Mouse (Mus musculus) heart, embryonic 16.5 days (tissue): ENCODE results near the gene Fam227b. TPM values are rescaled to one million over a fixed set of nuclear protein-coding genes. Genes with fewer than 3 reads are reported as not detected.

ENCODE experiments used
- ATAC-seq: fragments of 200-750 bp; cut with Nextera tagmentation; replicated peaks from 2 replicates; pipeline ENCODE4 v1.8.0; 2017; ENCODE audit warnings: moderate number of reproducible peaks; ENCODE audit not compliant: insufficient read depth, low FRiP score; ENCODE audit errors: extremely low read depth
- H3K27ac ChIP-seq: fragments of 300-500 bp; sonication (generic); 2 replicates; pipeline ENCODE4 v1.5.1; 2014; ENCODE audit warnings: mild to moderate bottlenecking, low read length, control low read depth, moderate library complexity
- H3K27me3 ChIP-seq: fragments of 300-500 bp; sonication (generic); 2 replicates; pipeline ENCODE4 v1.6.1; 2014; ENCODE audit warnings: low read length, mixed read lengths; ENCODE audit not compliant: control insufficient read depth, insufficient read depth
- H3K36me3 ChIP-seq: fragments of 300-500 bp; sonication (generic); 2 replicates; pipeline ENCODE4 v1.6.1; 2014; ENCODE audit not compliant: control insufficient read depth, insufficient read depth
- H3K4me1 ChIP-seq: fragments of 300-500 bp; sonication (generic); 2 replicates; pipeline ENCODE4 v1.6.1; 2014; ENCODE audit warnings: low read length, mixed read lengths; ENCODE audit not compliant: control insufficient read depth, insufficient read depth
- H3K4me2 ChIP-seq: fragments of 300-500 bp; sonication (generic); 2 replicates; pipeline ENCODE4 v1.6.1; 2014; ENCODE audit warnings: low read depth, mild to moderate bottlenecking, control low read depth, low read length
- H3K4me3 ChIP-seq: fragments of 300-500 bp; sonication (generic); 2 replicates; pipeline ENCODE4 v1.5.1; 2014; ENCODE audit warnings: mild to moderate bottlenecking, control low read depth, low read length
- H3K9ac ChIP-seq: fragments of 300-500 bp; sonication (generic); 2 replicates; pipeline ENCODE4 v1.6.1; 2014; ENCODE audit warnings: low read length, control low read depth
- H3K9me3 ChIP-seq: fragments of 300-500 bp; sonication (generic); replicated peaks from 2 replicates; pipeline ENCODE4 v1.6.1; 2016; ENCODE audit warnings: low read length; ENCODE audit not compliant: control insufficient read depth
- WGBS: fragments of 180-500 bp; shearing (Covaris S2); extraction: QIAGEN DNeasy Blood & Tissue Kit; methylation state at CpG from one replicate; pipeline ENCODE4 v1.1.7; 2014; 5-methylcytosine and 5-hydroxymethylcytosine counted together
- polyA plus RNA-seq: library from polyadenylated mRNA; unstranded; fragments of >200 nt; fragmentation: Nextera tagmentation; extraction: Ambion mirVana; gene quantifications from 2 replicates; pipeline ENCODE4 v1.2.1, GENCODE M21; 2015

Fam227b gene
- polyA plus RNA-seq: not detected in 2 replicates

GRCm38 (mm10) chr2:126151855-126152571, at the start of gene Fam227b, which contains the start of gene Dtwd1:
Gene Fam227b, minus strand, starts transcription at chr2:126152004.
Gene Dtwd1, plus strand, starts transcription at chr2:126152141.
- Histone ChIP-seq H3K27ac (peak within 1 kb of the TSS; percentile 95), H3K9me3 (no peaks in the 10 kb centered on the region), H3K4me1 (no peaks in the 10 kb centered on the region), H3K27me3 (no peaks in the 10 kb centered on the region), H3K4me2 (peak within 1 kb of the TSS; percentile 67), H3K4me3 (peak within 1 kb of the TSS; percentile 85), H3K36me3 (peaks cover 12% of the 10 kb centered on the region), H3K9ac (peak within 1 kb of the TSS; percentile 98)
- ATAC-seq: peak; percentile 99
- WGBS: under 1% methylated on average over 57 of the region's 57 CpGs

DNA sequence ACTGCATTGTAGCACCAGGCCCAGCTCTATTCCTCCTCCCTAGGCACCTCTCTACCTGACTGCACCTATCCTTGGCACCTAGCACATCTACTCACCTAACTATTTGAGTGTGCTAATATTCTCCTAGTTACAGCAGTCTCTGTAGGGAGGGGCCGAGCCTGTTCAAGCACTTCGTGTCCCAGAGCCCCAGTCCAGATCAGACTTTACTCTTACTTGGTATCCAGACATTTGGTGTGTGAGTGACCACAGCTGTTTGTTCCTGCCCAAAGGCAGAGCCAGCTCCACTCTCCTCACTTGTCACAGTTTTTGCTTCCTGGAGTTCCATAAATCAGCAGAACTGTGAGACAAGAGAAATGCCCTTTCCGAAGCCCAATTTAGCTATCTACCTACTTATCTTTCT, 47.2 kb upstream of the Fam227b start:
- no peak overlapping the region for H3K4me3 ChIP-seq
- H3K27ac ChIP-seq: no peak overlapping the region
- 74% methylated on average over 3 of the region's 3 CpGs for WGBS
- H3K9me3 ChIP-seq: peaks cover 3% of the 10 kb centered on the region; the same call in 1 of the 2 replicates
- no peak overlapping the region for H3K4me2 ChIP-seq
- no peak overlapping the region for H3K9ac ChIP-seq
- no peak for ATAC-seq
- no peaks in the 10 kb centered on the region for H3K4me1 ChIP-seq
- H3K36me3 ChIP-seq: no peaks in the 10 kb centered on the region
- no peaks in the 10 kb centered on the region for H3K27me3 ChIP-seq

GRCm38 (mm10) chr2:126195631-126196356, 44.0 kb upstream of the Fam227b start:
- H3K4me3 ChIP-seq: no peak overlapping the region
- H3K9me3 ChIP-seq: peaks cover 3% of the 10 kb centered on the region; the same call in 1 of the 2 replicates
- no peaks in the 10 kb centered on the region for H3K27me3 ChIP-seq
- H3K4me1 ChIP-seq: no peaks in the 10 kb centered on the region
- no peak overlapping the region for H3K9ac ChIP-seq
- no peak overlapping the region for H3K4me2 ChIP-seq
- no peak for ATAC-seq
- no peaks in the 10 kb centered on the region for H3K36me3 ChIP-seq
- 78% methylated on average over 12 of the region's 12 CpGs for WGBS
- H3K27ac ChIP-seq: no peak overlapping the region

DNA sequence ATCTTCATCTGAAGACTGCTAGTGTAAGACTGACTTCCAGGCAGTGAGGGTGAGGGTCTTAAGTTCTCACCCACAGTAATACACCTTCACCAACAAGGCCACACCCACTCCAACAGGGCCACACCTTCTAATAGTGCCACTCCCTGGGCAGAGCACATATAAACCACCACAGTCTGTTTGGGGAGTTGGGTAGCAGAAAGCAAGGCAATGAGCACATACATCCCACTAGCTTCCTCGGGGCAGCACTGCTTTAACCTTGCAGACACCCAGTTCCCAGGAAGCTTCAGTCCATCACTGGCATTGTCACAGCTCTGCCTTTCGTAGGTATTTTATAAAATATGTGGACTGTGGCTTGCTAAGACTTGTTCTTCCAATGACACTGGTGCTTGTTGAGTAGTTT, 40.3 kb upstream of the Fam227b start:
- ATAC-seq: no peak
- Histone ChIP-seq H3K36me3 (no peaks in the 10 kb centered on the region), H3K4me3 (no peak overlapping the region), H3K4me2 (no peak overlapping the region), H3K27me3 (no peaks in the 10 kb centered on the region), H3K9ac (no peak overlapping the region), H3K4me1 (no peaks in the 10 kb centered on the region), H3K27ac (no peak overlapping the region), H3K9me3 (no peaks in the 10 kb centered on the region)
- 77% methylated on average over 2 of the region's 2 CpGs for WGBS

- Histone ChIP-seq H3K36me3 (no peaks in the 10 kb centered on the region), H3K4me2 (no peak overlapping the region), H3K4me3 (no peak overlapping the region), H3K4me1 (no peaks in the 10 kb centered on the region), H3K27me3 (no peaks in the 10 kb centered on the region), H3K27ac (no peak overlapping the region), H3K9me3 (no peaks in the 10 kb centered on the region), H3K9ac (no peak overlapping the region)
- no peak for ATAC-seq
- 52% methylated on average over 4 of the region's 4 CpGs for WGBS
These were observed 39.5 kb upstream of the Fam227b start for GRCm38 (mm10) chr2:126191306-126191705.

- no peaks in the 10 kb centered on the region for H3K36me3 ChIP-seq
- WGBS: 91% methylated on average over 1 of the region's 1 CpGs
- no peak overlapping the region for H3K9ac ChIP-seq
- no peak overlapping the region for H3K4me2 ChIP-seq
- H3K4me3 ChIP-seq: no peak overlapping the region
- H3K9me3 ChIP-seq: no peaks in the 10 kb centered on the region
- H3K27ac ChIP-seq: no peak overlapping the region
- no peaks in the 10 kb centered on the region for H3K27me3 ChIP-seq
- ATAC-seq: no peak
- no peaks in the 10 kb centered on the region for H3K4me1 ChIP-seq
These were observed 19.6 kb upstream of the Fam227b start for GRCm38 (mm10) chr2:126171427-126171826.

GRCm38 (mm10) chr2:126166848-126167617, 15.2 kb upstream of the Fam227b start:
- no peak overlapping the region for H3K4me3 ChIP-seq
- peaks cover 5% of the 10 kb centered on the region; the same call in 1 of the 2 replicates for H3K36me3 ChIP-seq
- no peak overlapping the region for H3K9ac ChIP-seq
- no peak for ATAC-seq
- no peaks in the 10 kb centered on the region for H3K4me1 ChIP-seq
- WGBS: 84% methylated on average over 8 of the region's 8 CpGs
- no peak overlapping the region for H3K4me2 ChIP-seq
- no peaks in the 10 kb centered on the region for H3K27me3 ChIP-seq
- no peak overlapping the region for H3K27ac ChIP-seq
- H3K9me3 ChIP-seq: no peaks in the 10 kb centered on the region

- no peak overlapping the region for H3K27ac ChIP-seq
- no peak overlapping the region for H3K4me2 ChIP-seq
- H3K27me3 ChIP-seq: no peaks in the 10 kb centered on the region
- no peaks in the 10 kb centered on the region for H3K4me1 ChIP-seq
- H3K36me3 ChIP-seq: peaks cover 11% of the 10 kb centered on the region
- no peaks in the 10 kb centered on the region for H3K9me3 ChIP-seq
- no peak overlapping the region for H3K4me3 ChIP-seq
- no peak for ATAC-seq
- H3K9ac ChIP-seq: no peak overlapping the region
These were observed 14.5 kb upstream of the Fam227b start for GRCm38 (mm10) chr2:126166335-126166734.
